Mouse (Mus musculus): ENCODE measurements around the gene Shisal2b.

The Shisal2b gene

GRCm38 (mm10) chr13:104816635-104817571 lies 46.8 kb downstream of the Shisal2b start, which contains the start of gene Cwc27:
Cwc27 (minus strand) TSS chr13:104817142.
- peak; percentile 98 for DNase-seq

GRCm38 (mm10) chr13:104816270-104816634 lies 47.4 kb downstream of the Shisal2b start:
- DNase-seq: no peak

GRCm38 (mm10) chr13:104805681-104806080 lies 58.0 kb downstream of the Shisal2b start:
- no peak for DNase-seq

GRCm38 (mm10) chr13:104799566-104800182 lies 64.0 kb downstream of the Shisal2b start:
- DNase-seq: peak; percentile 76

GRCm38 (mm10) chr13:104799067-104799466 lies 64.6 kb downstream of the Shisal2b start:
- DNase-seq: no peak

Measured in heart, adult 11 months (tissue).